Mouse (Mus musculus) right cerebral cortex, postnatal 36 days (tissue): ENCODE measurements around the gene Scube1.
A peak's percentile ranks its signal among the peaks of the same experiment; 100 is the strongest.

Source experiments
- DNase-seq, 2 experiments: peaks; one replicate each; pipeline ENCODE4 v3.0.0; 2022; ENCODE audit warnings: low spot score in 2 of 2, mixed read lengths in 1 of 2

Gene Scube1

DNA sequence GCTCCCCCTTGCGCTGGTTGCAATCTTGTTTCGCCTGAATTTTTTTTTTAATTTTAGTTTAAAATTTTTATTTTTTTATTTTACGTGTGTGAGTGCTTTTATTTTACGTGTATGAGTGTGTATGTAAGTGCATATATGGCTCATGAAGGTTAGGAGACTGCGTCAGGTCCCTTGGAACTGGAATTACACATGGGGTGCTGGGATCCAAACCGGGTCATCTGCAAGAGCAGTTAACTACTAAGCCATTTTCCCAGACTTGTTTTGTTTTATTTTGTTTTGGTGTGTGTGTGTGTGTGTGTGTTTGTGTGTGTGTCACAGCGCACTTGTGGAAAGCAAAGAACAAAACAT is 129.5 kb downstream of the Scube1 start:
- DNase-seq, result no peak

DNA sequence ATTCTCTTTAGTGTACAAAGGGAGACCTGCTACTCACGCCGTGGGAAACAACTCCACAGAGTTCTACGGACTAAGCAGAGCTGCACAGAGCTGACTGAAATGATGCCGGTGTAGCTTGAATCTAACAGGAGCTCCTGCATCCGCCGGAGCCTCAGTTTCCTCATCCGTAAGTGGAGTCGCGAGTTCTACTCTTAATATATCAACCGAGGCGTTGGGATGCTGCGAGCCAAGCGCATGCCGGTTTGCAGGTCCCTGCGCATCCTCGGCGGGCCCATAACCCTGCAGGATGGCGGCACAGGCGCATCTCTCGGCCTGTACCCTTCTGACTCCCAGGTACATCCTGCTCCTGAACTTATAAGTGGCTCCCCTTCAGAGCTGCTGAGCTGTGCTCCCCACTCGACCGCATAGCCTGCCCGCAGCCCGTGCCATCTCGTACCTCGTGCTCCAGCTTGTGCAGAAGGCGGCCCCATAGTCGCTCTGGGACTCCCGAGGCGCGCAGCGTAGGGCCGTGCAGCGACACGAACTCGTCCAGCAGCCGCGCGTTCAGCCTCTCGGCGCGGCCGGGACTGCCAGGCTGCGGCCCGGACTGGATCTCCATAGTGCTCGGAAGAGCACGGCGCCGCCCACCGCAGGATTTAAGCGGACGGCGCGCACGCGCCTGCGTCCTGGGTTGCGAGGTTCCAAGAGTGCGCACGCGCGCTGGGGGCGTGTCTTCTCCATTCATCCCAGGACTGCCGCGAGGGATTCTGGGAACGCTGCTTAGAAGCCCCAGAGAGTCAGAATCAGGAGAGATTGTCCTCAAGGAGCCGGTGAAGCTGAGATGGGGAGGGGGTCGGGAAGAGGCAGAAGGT is 130.1 kb downstream of the Scube1 start, which contains the start of gene Ttll12:
Ttll12 (minus strand) TSS at position 645 of the 851 bp plus-strand sequence.
- peak; percentile 94 to 95 for DNase-seq

DNA sequence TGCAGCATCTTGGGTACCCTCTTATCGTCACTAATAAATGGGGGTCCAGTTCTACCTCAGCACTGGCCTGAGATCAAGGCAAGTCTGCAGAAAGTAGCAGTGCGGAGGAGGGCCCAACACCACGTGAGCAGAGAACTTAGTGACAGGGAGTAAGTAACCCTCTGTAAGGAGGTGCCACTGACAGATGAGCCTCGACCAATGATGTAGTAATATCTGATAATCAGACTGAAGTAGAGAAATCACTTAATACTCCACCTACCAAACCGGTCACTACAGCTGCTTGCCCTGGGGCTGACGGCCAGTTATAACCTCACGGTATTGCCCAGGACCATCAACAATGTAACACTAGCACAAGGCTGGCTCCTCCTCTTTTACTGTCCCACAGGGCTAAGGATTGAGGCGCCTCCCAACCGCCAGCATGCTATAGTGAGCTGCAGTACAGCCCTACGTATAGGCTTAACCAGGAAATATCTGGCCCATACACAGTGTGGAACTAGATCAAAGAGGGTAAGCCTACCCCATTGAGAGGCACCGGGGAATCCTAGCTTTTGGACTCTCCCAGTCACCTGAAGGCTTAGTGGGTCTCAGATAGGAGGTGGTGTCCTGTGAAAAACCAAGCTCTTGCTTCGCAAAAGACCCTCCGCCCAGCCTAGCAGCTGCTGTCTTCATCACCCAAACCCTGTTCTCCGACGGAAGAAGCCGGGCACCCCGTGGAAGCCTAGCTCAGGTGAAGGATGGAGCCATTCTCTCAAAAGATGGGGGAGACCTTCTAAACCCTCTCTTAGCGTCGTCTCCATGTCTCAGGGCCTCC is 130.9 kb downstream of the Scube1 start:
- DNase-seq, result no peak

GRCm38 (mm10) chr15:83593189-83593585 is 131.6 kb downstream of the Scube1 start:
- DNase-seq, result no peak

DNA sequence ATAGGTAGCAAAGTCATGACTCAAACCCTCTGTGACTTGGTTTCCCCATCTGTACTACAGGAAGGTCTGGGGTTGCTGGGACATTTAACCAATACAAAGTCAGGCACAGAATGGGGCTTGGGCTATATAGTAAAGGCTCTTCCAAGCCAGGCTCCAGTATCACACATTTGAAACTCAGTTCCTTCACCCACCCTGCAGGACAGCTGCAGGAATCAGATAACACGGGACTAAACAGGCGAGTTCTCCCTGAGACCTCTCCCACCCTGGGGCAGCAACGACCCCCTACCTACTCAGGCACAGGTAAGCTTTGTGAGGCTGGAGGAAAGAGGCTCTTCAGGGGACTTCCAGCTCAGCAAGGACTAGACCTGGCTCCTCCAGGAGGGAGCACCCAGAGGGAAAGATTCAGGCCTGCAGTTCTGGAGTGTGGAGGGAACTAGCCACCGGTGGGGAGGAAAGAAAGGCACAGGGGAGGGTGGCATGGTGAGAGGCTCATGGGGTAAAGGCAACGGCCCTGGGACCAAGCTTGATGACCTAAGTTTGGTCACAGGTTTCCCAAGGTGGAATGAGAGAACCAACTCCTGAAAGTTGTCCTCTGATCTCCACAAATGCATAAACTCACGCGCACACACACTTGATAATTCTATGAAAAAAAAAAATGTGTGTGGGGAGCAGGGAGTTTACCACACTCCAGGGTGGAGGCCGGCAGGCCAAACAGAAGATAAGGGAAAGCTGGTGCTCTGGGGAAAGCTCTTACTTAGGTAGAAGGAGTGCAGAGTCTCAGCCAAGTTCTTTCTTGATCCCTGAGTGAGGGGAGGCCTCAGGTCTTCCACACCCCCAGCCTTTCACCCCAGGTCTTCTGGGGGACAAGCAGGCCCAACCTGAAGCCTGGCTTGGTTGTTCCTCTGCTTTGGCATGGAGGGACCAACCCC is 132.3 kb downstream of the Scube1 start:
- no peak for DNase-seq

DNA sequence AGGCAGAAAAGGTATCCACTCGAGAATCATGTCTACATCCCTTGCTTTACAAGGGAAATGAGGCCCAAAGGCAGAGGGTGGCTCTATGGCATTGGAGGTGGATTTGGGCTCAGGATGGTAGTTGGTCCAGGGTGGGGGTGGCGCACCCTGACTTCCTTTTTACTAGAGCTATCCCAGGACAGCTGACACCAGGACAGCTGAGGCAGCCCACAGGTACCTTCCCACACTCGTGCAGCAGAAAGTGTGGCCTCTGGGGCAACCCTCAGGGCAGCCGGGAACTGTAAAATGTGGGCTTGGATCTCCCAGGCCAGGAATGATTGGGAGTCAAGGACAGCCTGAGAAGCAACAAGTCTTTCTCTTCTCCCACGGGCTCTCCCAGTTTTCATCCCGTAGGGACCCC is 133.1 kb downstream of the Scube1 start:
- no peak for DNase-seq

DNA sequence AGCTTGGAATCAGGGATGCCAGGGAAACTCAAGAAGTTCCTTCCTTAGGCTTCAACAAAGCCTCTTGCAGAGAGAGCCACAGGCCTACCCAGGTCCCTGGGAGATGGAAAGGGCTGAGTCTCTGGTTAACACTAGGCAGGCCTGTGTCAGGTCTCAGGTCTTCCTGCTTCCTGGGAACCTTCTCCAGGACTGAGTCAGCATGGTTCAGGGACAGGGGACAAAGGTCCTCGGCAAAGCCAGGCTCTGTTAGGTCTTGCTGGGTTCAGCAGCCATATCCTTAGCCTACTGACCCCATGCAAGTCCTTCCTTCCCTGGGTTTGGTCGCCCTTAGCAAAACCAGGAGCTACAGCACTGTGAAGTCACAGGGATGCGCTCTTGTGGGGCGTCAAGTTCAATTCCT is 134.0 kb downstream of the Scube1 start:
- no peak for DNase-seq

- no peak for DNase-seq
Measured at GRCm38 (mm10) chr15:83584741-83585220, 140.0 kb downstream of the Scube1 start.

- DNase-seq, result no peak
Measured at GRCm38 (mm10) chr15:83583419-83584156, 141.2 kb downstream of the Scube1 start.

- no peak for DNase-seq
Measured at GRCm38 (mm10) chr15:83582931-83583330, 141.9 kb downstream of the Scube1 start.

GRCm38 (mm10) chr15:83576651-83577050 is 148.2 kb downstream of the Scube1 start:
- DNase-seq, result no peak

DNA sequence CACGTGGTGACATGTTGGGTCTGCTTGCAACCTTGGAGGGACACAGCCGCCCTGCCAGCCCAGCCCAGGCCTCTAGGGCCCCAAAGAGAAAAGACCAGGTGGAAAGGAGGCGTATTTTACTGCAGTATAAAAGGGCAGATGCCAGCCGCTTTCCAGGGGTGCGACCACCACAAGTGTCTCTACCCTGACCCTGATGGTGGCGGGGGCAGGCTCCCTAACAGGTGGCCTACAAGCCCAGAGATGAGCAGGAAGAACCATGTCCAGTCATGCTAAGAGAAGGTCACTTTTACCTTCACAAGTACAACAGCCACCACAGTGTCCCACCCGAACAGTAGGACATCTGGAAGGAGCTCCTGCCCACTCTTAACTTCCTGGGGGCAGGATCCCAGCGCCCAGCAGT is 149.3 kb downstream of the Scube1 start:
- DNase-seq, result no peak

- no peak for DNase-seq
Measured at GRCm38 (mm10) chr15:83574731-83575351, 150.0 kb downstream of the Scube1 start.

DNA sequence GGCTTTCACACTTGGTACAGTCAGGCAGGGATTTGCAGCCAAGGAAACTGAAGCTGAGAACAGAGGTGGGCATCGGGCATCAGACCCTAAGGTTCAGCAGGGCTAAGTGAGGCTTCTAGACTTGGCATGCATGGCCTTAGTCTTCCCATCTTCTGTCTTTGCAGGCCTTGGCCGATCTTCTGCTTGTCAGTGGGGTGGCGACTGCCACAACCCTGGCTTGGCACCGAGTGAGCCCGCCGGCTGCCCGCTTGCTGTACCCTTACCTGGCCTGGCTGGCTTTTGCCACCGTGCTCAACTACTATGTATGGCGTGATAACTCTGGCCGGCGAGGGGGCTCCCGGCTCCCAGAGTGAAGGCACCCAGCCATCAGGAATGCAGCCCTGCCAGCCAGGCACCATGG is 151.2 kb downstream of the Scube1 start:
- no peak for DNase-seq

GRCm38 (mm10) chr15:83572132-83572531 is 152.7 kb downstream of the Scube1 start:
- DNase-seq, result no peak

GRCm38 (mm10) chr15:83571636-83572035 is 153.2 kb downstream of the Scube1 start:
- DNase-seq, result no peak

- no peak for DNase-seq
Measured at GRCm38 (mm10) chr15:83570641-83571040, 154.2 kb downstream of the Scube1 start.

DNA sequence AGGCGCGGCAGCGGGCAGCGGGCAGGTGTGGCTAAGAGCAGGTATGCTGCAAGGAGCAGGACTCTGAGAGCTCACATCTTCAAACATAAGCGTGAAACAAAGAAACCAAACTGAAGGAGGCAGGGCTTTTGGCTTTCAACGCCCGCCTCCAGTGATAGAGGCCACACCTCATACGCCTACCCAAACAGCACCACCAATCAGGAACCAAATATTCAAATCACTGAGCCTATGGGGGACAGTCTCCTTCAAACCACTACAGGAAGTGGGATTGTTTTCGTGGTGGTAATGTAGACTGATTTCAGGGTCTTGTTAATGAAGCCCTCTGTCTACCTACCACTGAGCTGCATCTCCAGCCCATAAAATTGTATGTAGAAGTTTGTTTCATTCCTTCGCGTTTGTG is 155.1 kb downstream of the Scube1 start:
- no peak for DNase-seq

DNA sequence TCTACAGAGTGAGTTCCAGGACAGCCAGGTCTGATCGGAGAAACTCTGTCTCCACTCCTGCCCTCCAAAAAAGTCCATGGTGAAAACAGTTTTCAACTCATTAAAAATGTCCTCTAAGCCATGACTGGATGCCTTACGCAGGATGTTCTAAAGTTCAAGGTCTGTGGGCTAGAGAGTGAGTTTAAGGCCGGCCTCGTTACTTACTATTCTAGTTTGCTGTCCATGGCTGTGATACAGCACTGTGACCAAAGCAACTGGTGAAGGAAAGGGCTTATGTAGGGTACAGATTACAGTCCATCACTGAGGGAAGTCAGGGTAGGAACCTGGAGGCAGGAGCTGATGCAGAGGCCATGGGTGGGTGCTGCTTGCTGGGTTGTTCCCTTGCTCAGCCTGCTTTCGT is 156.3 kb downstream of the Scube1 start:
- DNase-seq, result no peak

GRCm38 (mm10) chr15:83567728-83568127 is 157.1 kb downstream of the Scube1 start:
- no peak for DNase-seq

GRCm38 (mm10) chr15:83566006-83566405 is 158.8 kb downstream of the Scube1 start:
- no peak for DNase-seq
